Mouse (Mus musculus) kidney, adult 2 months (tissue): Measurements from ENCODE around the gene Wscd1.

ENCODE experiments used
- CTCF ChIP-seq: fragments of 200-500 bp; conservative IDR thresholded peaks from 2 replicates; pipeline ENCODE4 v1.5.1; 2011; ENCODE audit warnings: low read depth, mild to moderate bottlenecking, control low read depth, low read length, moderate library complexity, mixed read lengths; ENCODE audit not compliant: insufficient read depth, insufficient read length
- POLR2A ChIP-seq: fragments of 200-500 bp; IDR thresholded peaks from one replicate; pipeline ENCODE4 v1.6.1; 2011; ENCODE audit warnings: low read depth, low read length, control low read depth

DNA sequence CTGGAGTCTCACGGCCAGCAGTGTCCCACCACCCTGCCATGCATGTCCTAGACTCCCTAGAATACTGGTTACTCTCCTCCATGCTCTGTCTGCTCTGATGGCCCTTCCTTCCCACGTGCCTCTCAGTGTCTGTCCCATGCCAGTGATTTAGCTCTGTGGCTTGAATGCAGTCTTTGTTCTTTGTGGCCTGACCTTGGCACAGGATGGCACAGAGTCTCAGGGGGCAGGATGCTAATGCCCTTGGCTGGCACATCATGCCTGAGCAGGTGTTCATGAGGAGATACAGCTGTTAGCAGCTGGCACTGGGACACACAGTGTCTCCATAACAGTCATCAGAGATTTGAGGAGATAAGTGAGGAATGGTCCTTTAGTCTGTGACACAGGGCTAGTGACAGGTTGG is 20.8 kb downstream of the Wscd1 start:
- TF ChIP-seq CTCF (no peak), POLR2A (no peak)
